Mouse (Mus musculus): ENCODE data around the gene Prpf18. TPM values are rescaled to one million over a fixed set of nuclear protein-coding genes. Genes with fewer than 3 reads are reported as not detected.
"Not testable (repeated sequence)": the region's sequence is repeated elsewhere in the genome, so short reads cannot be mapped to it uniquely, and the experiment has no call there.

The Prpf18 gene
- polyA plus RNA-seq, 1 experiment: 7.2 TPM

DNA sequence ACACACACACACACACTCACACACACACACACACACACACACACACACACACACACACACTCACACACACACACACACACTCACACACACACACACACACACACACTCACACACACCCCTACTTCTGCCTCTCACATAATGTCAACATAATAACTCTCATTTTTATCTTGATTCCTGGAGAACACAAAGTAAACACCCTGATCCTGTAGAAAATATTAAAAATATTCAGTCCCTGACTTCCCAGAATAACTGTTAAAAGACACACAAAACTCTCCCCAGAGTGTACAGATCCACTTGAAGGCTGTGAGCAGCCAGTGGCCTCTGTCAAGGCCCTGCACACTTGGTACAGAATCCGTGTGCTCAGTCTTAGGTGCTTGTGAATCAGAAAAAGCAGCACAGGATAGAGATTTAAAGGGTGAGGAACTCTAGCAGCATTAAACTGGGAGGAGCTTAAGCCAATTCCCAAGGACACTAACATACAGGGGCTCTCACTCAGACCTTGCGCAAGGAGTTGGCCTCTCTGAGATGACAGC, 36.8 kb downstream of the Prpf18 start:
- no peak for DNase-seq (ENCODE audit: low read depth in 1 of 2, low spot score in 2 of 2)
- Histone ChIP-seq H3K4me3 (ENCODE audit: extremely low read depth, insufficient read depth, insufficient read length) (no peak overlapping the region), H3K36me3 (ENCODE audit: control insufficient read depth, insufficient read depth, low read length) (peaks cover 2% of the 10 kb centered on the region; the same call in 1 of the 2 replicates), H3K27ac (ENCODE audit: insufficient read depth, low read length) (no peak overlapping the region), H3K27me3 (ENCODE audit: control insufficient read depth, insufficient read depth, low read length) (no peaks in the 10 kb centered on the region), H3K4me1 (ENCODE audit: control insufficient read depth, insufficient read depth, insufficient read length) (no peaks in the 10 kb centered on the region)
- TF ChIP-seq CTCF (IDR thresholded peaks at IDR 0.05; ENCODE audit: extremely low read depth, insufficient read depth, insufficient read length, insufficient replicate concordance) (no peak), POLR2A (IDR thresholded peaks at IDR 0.05; ENCODE audit: low read depth, low read length) (no peak)
- 90% methylated on average over 2 of the region's 2 CpGs for WGBS

- H3K27ac ChIP-seq (ENCODE audit: insufficient read depth, low read length); H3K27me3 ChIP-seq (ENCODE audit: control insufficient read depth, insufficient read depth, low read length); DNase-seq (ENCODE audit: low read depth in 1 of 2, low spot score in 2 of 2); H3K36me3 ChIP-seq (ENCODE audit: control insufficient read depth, insufficient read depth, low read length); H3K4me3 ChIP-seq (ENCODE audit: extremely low read depth, insufficient read depth, insufficient read length); H3K4me1 ChIP-seq (ENCODE audit: control insufficient read depth, insufficient read depth, insufficient read length): not testable (repeated sequence)
- 85% methylated on average over 6 of the region's 6 CpGs for WGBS
Measured at GRCm38 (mm10) chr2:4614276-4614929, 37.5 kb downstream of the Prpf18 start.

DNA sequence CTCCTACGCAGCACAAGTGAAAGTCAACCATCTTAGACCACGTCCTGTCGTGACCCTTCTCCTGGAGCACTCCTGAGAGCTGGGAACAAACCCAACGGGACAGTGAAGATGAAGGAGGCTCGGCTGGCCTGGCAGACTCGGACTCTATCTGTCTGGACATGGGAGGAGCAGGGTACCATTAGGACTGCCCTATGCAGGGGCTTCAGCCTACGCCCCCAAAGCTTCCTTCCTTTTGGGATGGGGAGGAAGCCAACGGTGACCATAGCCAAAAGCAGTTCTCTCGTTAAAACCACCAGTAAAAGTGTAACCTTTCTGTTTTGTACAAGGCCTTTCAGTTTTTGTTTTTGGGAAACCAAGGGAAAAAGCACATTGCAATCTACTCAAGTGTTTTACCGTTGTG, 40.2 kb downstream of the Prpf18 start:
- H3K27me3 ChIP-seq (ENCODE audit: control insufficient read depth, insufficient read depth, low read length): no peaks in the 10 kb centered on the region
- TF ChIP-seq POLR2A (IDR thresholded peaks at IDR 0.05; ENCODE audit: low read depth, low read length): no peak
- no peak for TF ChIP-seq CTCF (IDR thresholded peaks at IDR 0.05; ENCODE audit: extremely low read depth, insufficient read depth, insufficient read length, insufficient replicate concordance)
- peaks cover 2% of the 10 kb centered on the region; the same call in 1 of the 2 replicates for H3K36me3 ChIP-seq (ENCODE audit: control insufficient read depth, insufficient read depth, low read length)
- H3K4me1 ChIP-seq (ENCODE audit: control insufficient read depth, insufficient read depth, insufficient read length): no peaks in the 10 kb centered on the region
- 88% methylated on average over 10 of the region's 10 CpGs for WGBS
- no peak overlapping the region for H3K4me3 ChIP-seq (ENCODE audit: extremely low read depth, insufficient read depth, insufficient read length)
- DNase-seq (ENCODE audit: low read depth in 1 of 2, low spot score in 2 of 2): no peak
- no peak overlapping the region for H3K27ac ChIP-seq (ENCODE audit: insufficient read depth, low read length)

DNA sequence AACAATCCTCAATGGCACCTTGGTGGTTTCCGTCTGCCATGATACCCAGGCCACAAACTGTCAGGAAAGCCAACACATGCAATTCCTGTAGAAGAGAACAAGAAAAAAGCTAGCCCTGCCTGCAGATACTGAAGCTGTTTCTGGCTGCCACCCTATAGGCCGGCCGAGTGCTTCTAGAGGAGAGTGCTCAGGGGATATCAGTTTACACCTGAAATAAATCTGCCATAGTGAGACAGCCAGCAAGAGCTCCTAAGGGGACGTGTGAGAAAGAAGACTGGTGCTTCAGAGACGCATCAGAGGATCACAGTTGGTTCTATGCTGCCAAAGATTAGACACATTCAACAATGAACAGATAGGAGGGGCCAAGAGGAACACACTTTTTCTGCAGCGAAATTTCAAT, 40.6 kb downstream of the Prpf18 start:
- H3K36me3 ChIP-seq (ENCODE audit: control insufficient read depth, insufficient read depth, low read length): peaks cover 2% of the 10 kb centered on the region; the same call in 1 of the 2 replicates

GRCm38 (mm10) chr2:4609433-4609832, 42.5 kb downstream of the Prpf18 start:
- TF ChIP-seq POLR2A (IDR thresholded peaks at IDR 0.05; ENCODE audit: low read depth, low read length): no peak
- TF ChIP-seq CTCF (IDR thresholded peaks at IDR 0.05; ENCODE audit: extremely low read depth, insufficient read depth, insufficient read length, insufficient replicate concordance): no peak
- Histone ChIP-seq H3K27me3 (ENCODE audit: control insufficient read depth, insufficient read depth, low read length) (no peaks in the 10 kb centered on the region), H3K4me1 (ENCODE audit: control insufficient read depth, insufficient read depth, insufficient read length) (no peaks in the 10 kb centered on the region), H3K27ac (ENCODE audit: insufficient read depth, low read length) (no peak overlapping the region), H3K4me3 (ENCODE audit: extremely low read depth, insufficient read depth, insufficient read length) (no peak overlapping the region), H3K36me3 (ENCODE audit: control insufficient read depth, insufficient read depth, low read length) (peaks cover 2% of the 10 kb centered on the region; the same call in 1 of the 2 replicates)
- DNase-seq (ENCODE audit: low read depth in 1 of 2, low spot score in 2 of 2): no peak
- WGBS: 96% methylated on average over 10 of the region's 10 CpGs

More for the DNA sequence above, 40.6 kb downstream of the Prpf18 start:
- WGBS: 94% methylated on average over 6 of the region's 6 CpGs
- Histone ChIP-seq H3K27ac (ENCODE audit: insufficient read depth, low read length) (no peak overlapping the region), H3K4me3 (ENCODE audit: extremely low read depth, insufficient read depth, insufficient read length) (no peak overlapping the region), H3K4me1 (ENCODE audit: control insufficient read depth, insufficient read depth, insufficient read length) (no peaks in the 10 kb centered on the region), H3K27me3 (ENCODE audit: control insufficient read depth, insufficient read depth, low read length) (no peaks in the 10 kb centered on the region)
- DNase-seq (ENCODE audit: low read depth in 1 of 2, low spot score in 2 of 2): no peak
- TF ChIP-seq POLR2A (IDR thresholded peaks at IDR 0.05; ENCODE audit: low read depth, low read length) (no peak), CTCF (IDR thresholded peaks at IDR 0.05; ENCODE audit: extremely low read depth, insufficient read depth, insufficient read length, insufficient replicate concordance) (no peak)

GRCm38 (mm10) chr2:4608253-4608652, 43.7 kb downstream of the Prpf18 start:
- no peak overlapping the region for H3K27ac ChIP-seq (ENCODE audit: insufficient read depth, low read length)
- H3K36me3 ChIP-seq (ENCODE audit: control insufficient read depth, insufficient read depth, low read length): peaks cover 4% of the 10 kb centered on the region; the same call in 1 of the 2 replicates
- H3K27me3 ChIP-seq (ENCODE audit: control insufficient read depth, insufficient read depth, low read length): no peaks in the 10 kb centered on the region
- no peaks in the 10 kb centered on the region for H3K4me1 ChIP-seq (ENCODE audit: control insufficient read depth, insufficient read depth, insufficient read length)
- H3K4me3 ChIP-seq (ENCODE audit: extremely low read depth, insufficient read depth, insufficient read length): no peak overlapping the region
- TF ChIP-seq POLR2A (IDR thresholded peaks at IDR 0.05; ENCODE audit: low read depth, low read length): no peak
- WGBS: 93% methylated on average over 3 of the region's 3 CpGs
- DNase-seq (ENCODE audit: low read depth in 1 of 2, low spot score in 2 of 2): no peak

- TF ChIP-seq CTCF (IDR thresholded peaks at IDR 0.05; ENCODE audit: extremely low read depth, insufficient read depth, insufficient read length, insufficient replicate concordance): no peak
- no peak for TF ChIP-seq POLR2A (IDR thresholded peaks at IDR 0.05; ENCODE audit: low read depth, low read length)
- Histone ChIP-seq H3K4me3 (ENCODE audit: extremely low read depth, insufficient read depth, insufficient read length) (no peak overlapping the region), H3K27ac (ENCODE audit: insufficient read depth, low read length) (no peak overlapping the region), H3K4me1 (ENCODE audit: control insufficient read depth, insufficient read depth, insufficient read length) (no peaks in the 10 kb centered on the region), H3K27me3 (ENCODE audit: control insufficient read depth, insufficient read depth, low read length) (no peaks in the 10 kb centered on the region), H3K36me3 (ENCODE audit: control insufficient read depth, insufficient read depth, low read length) (peaks cover 4% of the 10 kb centered on the region; the same call in 1 of the 2 replicates)
- WGBS: 97% methylated on average over 3 of the region's 3 CpGs
- DNase-seq (ENCODE audit: low read depth in 1 of 2, low spot score in 2 of 2): no peak
Measured at GRCm38 (mm10) chr2:4606559-4606958, 45.4 kb downstream of the Prpf18 start.
